Mouse (Mus musculus): ENCODE measurements around the gene C87436.

C87436 gene

GRCm38 (mm10) chr6:86509866-86510200 is 71.7 kb downstream of the C87436 start:
- DNase-seq (ENCODE audit: low spot score in 2 of 2): no peak

GRCm38 (mm10) chr6:86510979-86511378 is 72.8 kb downstream of the C87436 start:
- DNase-seq (ENCODE audit: low spot score in 2 of 2): no peak

- DNase-seq (ENCODE audit: low spot score in 2 of 2): no peak
Measured at GRCm38 (mm10) chr6:86513296-86513695, 75.1 kb downstream of the C87436 start.

GRCm38 (mm10) chr6:86516021-86516420 is 77.8 kb downstream of the C87436 start:
- no peak for DNase-seq (ENCODE audit: low spot score in 2 of 2)

- DNase-seq (ENCODE audit: low spot score in 2 of 2): no peak
Measured at GRCm38 (mm10) chr6:86519767-86520345, 81.7 kb downstream of the C87436 start.

- peak in 1 of 2 experiments; percentile 22 for DNase-seq (ENCODE audit: low spot score in 2 of 2)
Measured at GRCm38 (mm10) chr6:86522001-86522911, 84.1 kb downstream of the C87436 start.

All from thymus, postnatal 10 days (tissue).